Mouse (Mus musculus) stomach, postnatal 0 days (tissue): ENCODE measurements at regions not wholly inside any gene's neighbourhood (a gene's known extent, or its start where the extent isn't known, plus 50 kb on each side); places are given as distances from the start of the nearest gene placed in this dataset.

Experiments
- ATAC-seq: fragments of 200-750 bp; cut with Nextera tagmentation; 2 replicates; pipeline ENCODE4 v1.8.0; 2017; ENCODE audit not compliant: low FRiP score, low TSS enrichment
- DNase-seq: peaks from one replicate; pipeline ENCODE4 v3.0.0-alpha.2; 2016; ENCODE audit warnings: low spot score
- H3K27ac ChIP-seq: fragments of 300-500 bp; sonication (generic); replicated peaks from 2 replicates; pipeline ENCODE4 v1.5.1; 2014; ENCODE audit warnings: mild to moderate bottlenecking, control low read depth
- H3K27me3 ChIP-seq: fragments of 300-500 bp; sonication (generic); 2 replicates; pipeline ENCODE4 v1.6.1; 2014; ENCODE audit warnings: low read length; ENCODE audit not compliant: control insufficient read depth, insufficient read depth
- H3K36me3 ChIP-seq: fragments of 300-500 bp; sonication (generic); 2 replicates; pipeline ENCODE4 v1.6.1; 2014; ENCODE audit warnings: low read length, mixed read lengths; ENCODE audit not compliant: control insufficient read depth, insufficient read depth
- H3K4me1 ChIP-seq: fragments of 300-500 bp; sonication (generic); replicated peaks from 2 replicates; pipeline ENCODE4 v1.6.1; 2014; ENCODE audit warnings: antibody characterized with exemption; ENCODE audit not compliant: control insufficient read depth, insufficient read depth
- H3K4me2 ChIP-seq: fragments of 300-500 bp; sonication (generic); replicated peaks from 2 replicates; pipeline ENCODE4 v1.6.1; 2014; ENCODE audit warnings: low read depth, mild to moderate bottlenecking, control low read depth, moderate library complexity
- H3K4me3 ChIP-seq: fragments of 300-500 bp; sonication (generic); 2 replicates; pipeline ENCODE4 v1.5.1; 2014; ENCODE audit warnings: low read depth, low read length, control low read depth
- H3K9ac ChIP-seq: fragments of 300-500 bp; sonication (generic); 2 replicates; pipeline ENCODE4 v1.6.1; 2014; ENCODE audit warnings: mild to moderate bottlenecking, low read length, control low read depth, mixed read lengths
- H3K9me3 ChIP-seq: fragments of 300-500 bp; sonication (generic); 2 replicates; pipeline ENCODE4 v1.6.1; 2016; ENCODE audit warnings: low read length; ENCODE audit not compliant: control insufficient read depth
- CTCF ChIP-seq: IDR thresholded peaks from 2 replicates; pipeline ENCODE4 v1.5.1; 2016; ENCODE audit warnings: antibody characterized with exemption, low read depth, mild to moderate bottlenecking, moderate library complexity
- EP300 ChIP-seq: optimal IDR thresholded peaks from 2 replicates; pipeline ENCODE3; 2016; ENCODE audit warnings: antibody characterized with exemption
- WGBS: fragments of 180-500 bp; shearing (Covaris S2); extraction: QIAGEN DNeasy Blood & Tissue Kit; methylation state at CpG from one replicate; pipeline ENCODE4 v1.1.7; 2014; 5-methylcytosine and 5-hydroxymethylcytosine counted together

- Histone ChIP-seq H3K27me3 (no peaks in the 10 kb centered on the region), H3K4me2 (no peak overlapping the region), H3K4me3 (no peak overlapping the region), H3K36me3 (no peaks in the 10 kb centered on the region), H3K9ac (no peak overlapping the region), H3K27ac (no peak overlapping the region), H3K9me3 (no peaks in the 10 kb centered on the region), H3K4me1 (no peaks in the 10 kb centered on the region)
- no peak for ATAC-seq
- no peak for TF ChIP-seq EP300
- peak; percentile 20; the same call in 1 of the 2 replicates for TF ChIP-seq CTCF
- WGBS, result 91% methylated on average over 1 of the region's 1 CpGs
- no peak for DNase-seq
Measured at GRCm38 (mm10) chr4:82183974-82184373, 521.6 kb downstream of the Nfib start.

- H3K4me2 ChIP-seq, result no peak overlapping the region
- H3K36me3 ChIP-seq, result no peaks in the 10 kb centered on the region
- DNase-seq, result no peak
- 81% methylated on average over 5 of the region's 5 CpGs for WGBS
- H3K4me1 ChIP-seq, result no peaks in the 10 kb centered on the region
- no peak overlapping the region for H3K9ac ChIP-seq
- ATAC-seq, result no peak
- H3K27ac ChIP-seq, result no peak overlapping the region
- no peak for TF ChIP-seq EP300
- no peak for TF ChIP-seq CTCF
- no peaks in the 10 kb centered on the region for H3K27me3 ChIP-seq
- H3K9me3 ChIP-seq, result no peaks in the 10 kb centered on the region
- H3K4me3 ChIP-seq, result no peak overlapping the region
Measured at GRCm38 (mm10) chr4:82178112-82178511, 527.4 kb downstream of the Nfib start.

GRCm38 (mm10) chr4:82176723-82177122 is 528.8 kb downstream of the Nfib start:
- no peak overlapping the region for H3K9ac ChIP-seq
- no peak for TF ChIP-seq CTCF
- TF ChIP-seq EP300, result no peak

GRCm38 (mm10) chr4:82173461-82174085 is 532.0 kb downstream of the Nfib start:
- Histone ChIP-seq H3K27ac (no peak overlapping the region), H3K9ac (no peak overlapping the region), H3K27me3 (no peaks in the 10 kb centered on the region), H3K4me3 (no peak overlapping the region), H3K4me2 (peak overlapping the region; percentile 11), H3K4me1 (no peaks in the 10 kb centered on the region), H3K9me3 (no peaks in the 10 kb centered on the region), H3K36me3 (no peaks in the 10 kb centered on the region)
- ATAC-seq (no peak), DNase-seq (no peak)
- TF ChIP-seq EP300, result no peak
- no peak for TF ChIP-seq CTCF
- 51% methylated on average over 17 of the region's 17 CpGs for WGBS

More at GRCm38 (mm10) chr4:82176723-82177122, 528.8 kb downstream of the Nfib start:
- no peaks in the 10 kb centered on the region for H3K27me3 ChIP-seq
- DNase-seq (no peak), ATAC-seq (no peak)
- no peaks in the 10 kb centered on the region for H3K4me1 ChIP-seq
- H3K4me2 ChIP-seq, result no peak overlapping the region
- no peak overlapping the region for H3K27ac ChIP-seq
- no peak overlapping the region for H3K4me3 ChIP-seq
- H3K9me3 ChIP-seq, result no peaks in the 10 kb centered on the region
- 93% methylated on average over 8 of the region's 8 CpGs for WGBS
- H3K36me3 ChIP-seq, result no peaks in the 10 kb centered on the region

GRCm38 (mm10) chr4:82170930-82171329 is 534.6 kb downstream of the Nfib start:
- Histone ChIP-seq H3K4me2 (no peak overlapping the region), H3K9me3 (no peaks in the 10 kb centered on the region), H3K27ac (no peak overlapping the region), H3K4me1 (no peaks in the 10 kb centered on the region), H3K36me3 (no peaks in the 10 kb centered on the region), H3K27me3 (no peaks in the 10 kb centered on the region), H3K4me3 (no peak overlapping the region), H3K9ac (no peak overlapping the region)
- DNase-seq (no peak), ATAC-seq (no peak)
- TF ChIP-seq CTCF (no peak), EP300 (no peak)
- WGBS, result 35% methylated on average over 4 of the region's 4 CpGs

- Histone ChIP-seq H3K36me3 (no peaks in the 10 kb centered on the region), H3K27ac (no peak overlapping the region), H3K9me3 (no peaks in the 10 kb centered on the region), H3K27me3 (no peaks in the 10 kb centered on the region), H3K4me1 (no peaks in the 10 kb centered on the region), H3K9ac (no peak overlapping the region), H3K4me2 (no peak overlapping the region), H3K4me3 (no peak overlapping the region)
- no peak for ATAC-seq
- no peak for TF ChIP-seq CTCF
- no peak for TF ChIP-seq EP300
- DNase-seq, result no peak
- WGBS, result 64% methylated on average over 5 of the region's 5 CpGs
Measured at GRCm38 (mm10) chr4:82168032-82168431, 537.5 kb downstream of the Nfib start.
